Mouse (Mus musculus): ENCODE measurements around the gene Abi3.
"Not testable (repeated sequence)": the region's sequence is repeated elsewhere in the genome, so short reads cannot be mapped to it uniquely, and the experiment has no call there.

The Abi3 gene

DNA sequence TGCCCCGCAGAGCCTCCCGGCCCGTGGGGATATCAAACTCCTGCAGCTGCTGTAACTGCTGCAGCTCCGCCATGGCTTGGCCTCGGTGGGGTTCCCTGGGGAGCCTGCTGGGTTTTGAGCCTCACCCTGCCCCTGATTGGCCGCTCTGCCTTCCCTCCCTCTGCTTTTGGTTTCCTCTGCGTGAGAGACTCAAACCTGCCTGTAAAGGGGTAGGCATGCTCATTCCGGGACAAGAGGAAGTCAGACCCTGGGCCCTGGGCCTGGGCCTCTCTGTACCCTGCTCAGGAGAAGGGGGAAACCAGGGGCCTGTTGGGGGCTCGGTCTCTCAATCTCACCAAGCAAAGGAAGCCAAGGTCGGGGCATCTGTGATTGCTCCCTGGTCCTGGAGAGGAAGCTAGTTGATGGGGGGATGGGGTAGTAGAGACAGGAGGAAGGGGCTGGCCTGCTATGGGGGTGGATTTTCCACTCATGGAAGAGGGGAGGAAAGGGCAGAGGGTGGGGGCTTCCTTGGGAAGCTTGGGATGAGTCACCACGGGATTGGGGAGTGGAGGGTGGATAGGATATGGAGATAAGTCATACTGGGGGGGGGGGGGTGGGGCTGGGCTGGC lies at the start of gene Abi3:
TSS of gene Abi3 (minus strand) at position 403 of the 608 bp plus-strand sequence.
- no peak for DNase-seq (ENCODE audit: low spot score in 2 of 2)

DNA sequence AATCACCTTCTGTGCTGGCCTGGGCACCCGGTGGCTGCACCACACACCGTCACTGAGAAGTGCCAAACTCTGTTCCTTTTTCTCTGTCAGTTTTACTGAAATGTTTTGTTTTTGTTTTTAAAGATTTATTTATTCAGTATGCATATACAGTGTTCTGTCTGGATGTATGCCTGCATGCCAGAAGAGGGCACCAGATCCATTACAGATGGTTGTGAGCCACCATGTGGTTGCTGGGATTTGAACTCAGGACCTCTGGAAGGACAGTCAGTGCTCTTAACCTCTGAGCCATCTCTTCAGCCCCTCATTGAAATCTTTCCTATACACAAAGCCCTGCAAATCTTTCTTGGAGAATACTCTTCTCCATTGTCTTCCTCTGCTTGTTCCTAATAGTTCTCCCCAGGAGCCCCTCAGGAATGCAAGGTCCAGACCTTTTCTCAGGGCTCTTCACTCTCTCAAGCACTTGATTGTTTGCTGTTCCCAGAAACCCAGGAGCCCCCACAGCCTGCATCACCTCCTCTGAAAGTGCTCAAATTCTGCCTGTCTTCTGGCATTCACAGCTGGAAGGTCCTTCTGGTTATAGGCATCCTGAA lies 48.3 kb upstream of the Abi3 start:
- no peak for DNase-seq (ENCODE audit: low spot score in 2 of 2)

DNA sequence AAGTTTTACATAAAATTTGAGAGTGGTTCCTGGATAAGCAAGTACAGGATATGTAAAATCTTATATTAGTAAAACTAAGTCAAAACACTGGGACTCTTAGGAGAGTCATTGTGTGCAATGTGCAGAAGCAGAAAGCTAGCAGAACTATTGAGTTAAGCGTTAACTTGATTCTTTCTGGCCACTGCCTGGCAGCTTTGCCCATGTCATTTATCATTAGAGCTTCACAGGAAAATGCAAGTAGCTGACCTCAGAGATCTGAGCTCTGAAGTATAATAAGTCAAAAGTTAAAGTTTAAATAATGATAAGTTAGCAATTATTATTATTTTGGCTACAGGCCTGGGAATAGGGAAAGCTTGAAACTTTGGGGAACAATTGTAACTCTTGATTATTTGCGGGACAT lies 37.6 kb upstream of the Abi3 start:
- DNase-seq (ENCODE audit: low spot score in 2 of 2), result not testable (repeated sequence)

DNA sequence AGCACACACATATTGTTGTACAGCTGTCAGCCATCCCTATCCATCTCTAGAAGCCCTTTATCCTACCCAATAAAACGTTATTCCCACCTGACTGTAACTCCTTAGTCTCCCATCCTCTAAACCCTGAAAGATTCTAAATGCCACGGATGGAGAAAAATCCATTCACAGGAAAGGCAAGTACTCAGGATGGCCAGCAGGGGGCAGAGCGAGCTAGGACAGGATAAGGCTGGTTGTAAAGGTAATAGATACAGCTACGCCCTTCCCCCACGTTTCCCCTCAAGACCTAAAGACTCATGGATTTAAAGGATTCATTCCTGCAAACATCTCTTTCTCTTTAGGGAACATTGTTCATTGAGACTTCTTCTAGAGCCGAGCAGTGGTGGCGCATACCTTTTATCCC lies 34.0 kb upstream of the Abi3 start:
- DNase-seq (ENCODE audit: low spot score in 2 of 2), result peak; percentile 11 to 45

DNA sequence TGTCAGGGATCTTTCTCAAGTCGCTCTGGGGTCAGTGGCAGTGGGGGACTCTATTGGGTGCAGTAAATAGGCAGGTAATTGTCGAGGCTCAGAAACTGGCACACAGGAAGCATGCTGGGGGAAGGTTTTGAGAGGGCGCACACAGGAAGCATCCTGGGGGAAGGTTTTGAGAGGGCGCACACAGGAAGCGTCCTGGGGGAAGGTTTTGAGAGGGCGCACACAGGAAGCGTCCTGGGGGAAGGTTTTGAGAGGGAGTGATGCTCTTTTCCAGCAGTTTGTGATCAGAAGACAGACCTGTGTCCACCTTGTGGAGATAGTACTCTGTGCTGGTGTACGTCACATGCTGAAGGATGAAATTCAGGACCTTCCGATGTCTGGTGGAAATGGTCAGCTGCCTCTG lies 33.5 kb upstream of the Abi3 start:
- no peak for DNase-seq (ENCODE audit: low spot score in 2 of 2)

DNA sequence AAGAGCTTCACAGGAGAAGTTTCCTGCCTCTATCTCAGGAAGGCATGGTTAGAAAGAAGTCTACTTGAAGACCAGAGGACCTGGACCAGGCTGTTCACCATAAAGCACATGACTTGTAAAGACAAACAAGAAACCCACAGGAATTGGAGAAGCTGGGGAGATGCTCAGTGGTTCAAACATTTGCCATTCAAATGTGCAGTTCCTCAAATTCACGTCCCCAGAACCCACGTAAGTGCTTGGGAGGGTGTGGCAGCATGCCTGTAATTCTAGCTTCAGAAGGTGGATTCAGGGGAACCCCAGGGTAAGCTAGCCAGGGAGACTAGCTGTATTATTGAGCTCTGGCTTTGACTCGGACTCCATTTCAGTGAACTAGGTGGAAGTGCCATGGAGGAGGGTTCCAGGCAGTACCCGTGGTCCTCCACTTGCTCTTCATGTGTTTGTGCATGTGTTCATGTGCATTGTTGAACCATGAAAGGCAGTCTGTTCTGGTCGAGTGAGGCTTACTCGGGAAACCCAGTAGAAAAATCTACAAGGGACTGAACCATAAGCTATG lies 27.7 kb upstream of the Abi3 start:
- no peak for DNase-seq (ENCODE audit: low spot score in 2 of 2)

DNA sequence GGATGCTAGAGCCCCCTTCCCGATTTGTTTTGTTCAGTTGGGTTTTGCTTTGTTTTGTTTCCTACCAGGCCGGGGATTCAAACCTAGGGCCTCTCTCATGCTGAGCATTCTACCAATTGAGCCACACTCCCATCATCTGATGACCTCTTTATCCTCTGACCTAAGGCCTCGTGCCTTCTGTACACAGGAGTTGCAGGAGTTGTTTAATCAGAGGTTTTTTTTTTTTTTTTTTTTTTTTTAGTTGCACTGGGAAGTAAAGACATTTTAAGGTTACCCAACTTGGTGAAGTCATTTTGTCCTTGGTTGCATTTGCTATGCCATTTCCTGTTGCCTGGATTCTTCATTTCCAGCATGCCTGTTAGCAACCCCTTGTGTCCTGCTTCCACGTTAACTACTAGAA lies 27.2 kb upstream of the Abi3 start:
- no peak for DNase-seq (ENCODE audit: low spot score in 2 of 2)

DNA sequence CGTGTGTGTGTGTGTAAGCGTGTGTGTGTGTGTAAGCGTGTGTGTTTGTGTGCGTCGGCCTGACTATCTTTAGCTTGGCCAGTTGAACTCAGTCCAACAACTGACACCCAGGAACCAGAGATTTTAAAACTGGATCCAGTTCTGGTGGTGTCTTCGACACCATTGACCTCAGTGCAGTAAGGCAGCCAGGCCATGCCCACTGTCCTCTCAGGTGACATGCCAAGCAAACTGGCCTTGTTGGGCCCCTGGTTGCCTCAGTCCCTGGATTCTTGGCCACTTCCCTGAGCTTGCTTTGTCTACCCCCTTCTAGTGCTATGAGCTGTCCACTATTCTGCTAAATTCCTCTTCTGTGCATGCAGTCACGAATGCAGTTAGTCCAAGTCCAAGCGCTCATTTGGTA lies 19.1 kb upstream of the Abi3 start:
- DNase-seq (ENCODE audit: low spot score in 2 of 2), result no peak

DNA sequence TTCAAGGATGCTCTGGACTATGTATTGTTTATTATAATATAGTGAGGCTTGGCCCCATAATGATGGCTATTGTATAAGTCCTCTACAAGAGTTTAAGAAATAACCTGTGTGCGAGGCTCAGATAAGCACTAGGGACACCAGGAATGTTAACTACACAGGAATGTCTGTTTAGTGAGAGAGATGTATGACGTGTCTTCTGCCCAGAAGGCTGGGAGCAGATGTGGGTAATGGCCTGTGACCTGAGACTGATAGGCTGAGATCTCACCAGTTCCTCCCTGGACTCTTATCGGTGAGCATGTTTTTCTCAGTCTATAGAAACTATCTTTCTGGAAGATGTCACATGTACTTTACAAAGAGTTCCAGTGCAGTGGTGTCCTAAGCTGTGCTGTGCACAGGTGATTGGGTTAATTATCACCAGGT lies 17.8 kb upstream of the Abi3 start:
- DNase-seq (ENCODE audit: low spot score in 2 of 2), result no peak

DNA sequence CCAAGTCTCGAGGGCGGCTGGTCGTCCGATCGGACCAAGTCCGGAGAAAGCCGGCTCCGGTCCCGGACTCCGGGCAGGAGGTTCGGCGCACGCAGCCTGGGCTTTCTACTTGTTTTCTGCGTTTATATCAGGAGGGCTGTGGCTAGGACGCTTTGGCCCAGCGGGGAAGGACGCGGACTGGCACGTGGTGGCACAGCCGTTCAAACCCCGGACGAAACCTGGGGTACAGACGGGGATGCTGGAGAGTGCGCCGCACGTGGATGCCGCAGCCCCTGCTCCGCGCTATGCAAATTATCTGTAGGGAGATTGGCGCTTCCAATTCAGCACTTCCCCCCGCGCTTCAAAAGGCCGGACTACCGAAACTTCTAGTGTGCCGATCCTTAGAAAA lies 17.2 kb upstream of the Abi3 start:
- no peak for DNase-seq (ENCODE audit: low spot score in 2 of 2)

DNA sequence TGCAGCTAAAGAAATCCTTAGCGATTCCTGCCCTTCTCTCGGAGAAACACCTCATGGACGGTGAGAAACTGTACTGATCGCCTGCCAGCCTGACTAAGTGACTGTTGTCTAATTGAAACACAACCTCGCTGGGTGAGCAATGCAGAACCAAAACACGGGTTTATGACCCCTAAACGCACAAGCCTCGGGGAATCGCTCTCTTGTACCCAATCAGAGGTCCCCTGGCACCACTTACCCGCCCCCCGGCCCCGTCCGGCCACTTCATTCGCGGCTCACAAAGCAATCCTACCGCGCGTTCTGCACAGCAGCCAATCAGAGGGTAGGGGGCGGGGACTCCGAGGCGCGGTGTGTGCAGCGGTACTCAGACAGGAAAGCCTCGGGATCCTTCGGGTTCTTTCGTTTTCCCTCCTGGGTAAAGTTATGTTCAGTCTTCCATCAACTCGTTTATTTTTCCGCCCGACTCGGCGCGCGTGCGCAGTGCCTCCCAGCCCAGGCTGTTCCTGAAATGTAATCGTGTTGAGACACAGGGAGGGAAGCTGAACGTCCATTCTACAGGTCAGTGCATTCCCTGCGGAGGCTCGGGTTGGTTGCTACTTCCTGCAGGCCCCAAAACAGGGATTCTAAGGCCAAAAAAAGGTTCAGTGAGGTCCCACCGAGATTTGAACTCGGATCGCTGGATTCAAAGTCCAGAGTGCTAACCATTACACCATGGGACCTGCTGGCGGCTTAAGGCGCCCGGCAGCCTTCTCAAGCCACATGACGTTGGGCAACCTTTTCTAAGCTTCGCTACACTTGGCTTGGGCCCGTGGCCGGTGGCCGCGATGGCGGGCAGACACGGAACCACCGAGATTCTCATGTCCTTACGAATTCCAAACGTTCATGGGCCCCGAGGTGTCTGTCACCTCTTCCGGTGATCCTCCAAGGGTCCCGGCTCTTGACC lies 16.5 kb upstream of the Abi3 start:
- DNase-seq (ENCODE audit: low spot score in 2 of 2), result peak; percentile 94 to 99

DNA sequence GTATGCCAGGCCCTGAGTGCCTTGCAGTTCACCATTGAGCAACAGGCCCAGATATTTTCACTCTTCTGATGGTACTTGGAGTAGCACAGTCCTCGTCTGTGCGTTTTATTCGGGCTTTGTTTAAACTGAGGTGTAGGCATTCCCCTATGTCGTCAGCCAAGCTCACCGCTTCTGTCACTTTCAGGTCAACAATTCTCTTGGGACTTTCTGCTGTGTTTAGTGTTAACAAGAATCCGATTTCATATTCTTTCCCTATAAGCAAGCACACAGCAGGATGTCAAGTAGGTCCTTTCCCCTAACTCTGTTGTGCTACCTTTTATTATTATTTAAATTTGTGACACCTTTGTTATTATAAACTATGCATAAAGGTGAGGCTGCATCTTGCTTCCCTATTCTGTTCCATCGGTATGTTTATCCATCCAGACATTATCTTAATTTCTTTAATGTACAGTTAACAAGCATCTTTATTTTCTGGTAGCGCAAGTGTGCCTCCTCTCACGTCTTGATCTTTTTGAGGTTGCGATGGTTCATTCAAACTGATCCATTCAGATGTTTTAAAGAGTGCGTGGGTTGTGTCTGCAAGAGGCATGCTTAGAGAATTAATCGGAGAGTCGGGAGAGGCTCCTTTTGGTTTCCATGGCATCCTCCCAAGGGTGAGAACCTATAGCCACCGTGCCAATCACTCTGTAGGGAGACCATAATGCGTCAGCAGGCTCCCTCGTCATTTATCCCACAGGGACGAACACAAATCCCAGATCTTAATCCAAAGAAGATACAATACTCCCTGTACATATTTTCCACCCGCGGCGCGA lies 15.6 kb upstream of the Abi3 start:
- no peak for DNase-seq (ENCODE audit: low spot score in 2 of 2)

DNA sequence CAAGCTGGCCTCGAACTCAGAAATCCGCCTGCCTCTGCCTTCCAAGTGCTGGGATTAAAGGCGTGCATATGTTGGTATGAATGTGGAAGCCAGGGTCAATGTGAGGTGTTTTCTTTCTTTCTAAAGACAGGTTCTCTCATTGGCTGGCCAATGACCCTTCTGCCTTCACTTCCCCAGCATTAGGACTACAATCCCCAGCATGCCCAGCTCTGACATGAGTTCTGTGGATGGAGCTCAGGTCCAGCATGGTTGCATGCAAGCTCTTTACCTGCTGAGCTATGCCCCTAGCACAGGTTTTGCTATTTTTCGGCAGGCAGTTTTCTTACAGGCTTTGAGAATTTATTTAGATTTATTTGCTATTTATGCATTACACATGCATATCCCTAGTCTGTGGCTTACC lies 15.0 kb upstream of the Abi3 start:
- no peak for DNase-seq (ENCODE audit: low spot score in 2 of 2)

DNA sequence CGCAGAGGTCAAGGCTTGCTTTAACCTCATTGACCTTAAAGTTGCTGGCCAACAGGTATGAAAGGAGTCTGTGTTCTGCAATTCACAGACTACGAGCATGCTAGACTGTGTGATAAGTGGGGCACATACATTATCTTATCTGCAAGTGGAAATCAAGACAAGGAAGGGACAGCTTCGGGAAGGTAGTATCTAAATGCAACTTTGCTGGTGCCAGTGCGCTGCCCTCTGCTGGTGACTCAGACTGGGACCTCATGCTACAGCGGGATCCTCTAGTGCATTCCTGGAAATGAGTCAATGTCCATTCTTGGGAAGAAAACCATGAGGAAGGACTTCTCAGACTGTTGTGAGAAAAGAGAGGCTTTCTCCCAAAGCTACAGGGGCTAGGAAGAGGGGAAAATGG lies 11.4 kb upstream of the Abi3 start:
- peak in 1 of 2 experiments; percentile 49 for DNase-seq (ENCODE audit: low spot score in 2 of 2)

DNA sequence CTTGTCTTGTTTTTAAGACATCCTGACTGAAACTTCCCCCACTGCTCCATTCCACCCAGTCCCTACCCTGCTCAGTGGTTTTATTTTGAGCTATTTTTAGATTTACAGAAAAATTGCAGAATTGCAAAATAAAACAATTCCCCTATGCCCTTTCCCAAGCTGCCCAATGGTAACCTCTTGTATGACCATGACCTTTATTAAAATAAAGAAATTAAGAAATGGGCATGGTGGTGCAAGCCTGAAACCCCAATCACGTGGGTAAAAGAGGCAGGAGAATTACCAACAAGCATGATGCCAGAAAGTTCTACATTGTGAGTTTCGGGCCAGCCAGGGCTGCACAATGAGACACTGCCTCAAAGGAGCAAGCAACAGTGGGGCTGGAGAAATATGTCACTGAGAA lies 8.6 kb upstream of the Abi3 start:
- no peak for DNase-seq (ENCODE audit: low spot score in 2 of 2)

DNA sequence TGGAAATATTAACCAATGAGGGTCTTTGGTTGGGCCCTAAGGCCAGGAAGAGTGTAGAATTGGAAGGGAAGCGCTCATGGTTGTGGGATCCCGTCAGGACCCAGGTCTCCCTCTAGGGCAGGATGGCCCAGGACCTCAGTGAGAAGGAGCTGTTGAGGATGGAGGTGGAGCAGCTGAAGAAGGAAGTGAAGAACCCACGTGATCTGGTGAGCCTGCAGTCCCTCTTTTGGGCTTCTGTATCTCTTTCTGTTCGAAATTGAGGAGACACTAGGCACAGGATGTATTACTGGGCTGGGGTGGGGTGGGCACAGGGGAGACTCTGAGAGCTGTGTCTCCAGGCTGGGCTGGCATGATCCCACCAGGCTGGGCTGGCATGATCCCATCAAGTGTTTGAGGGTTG lies 2.7 kb upstream of the Abi3 start:
- no peak for DNase-seq (ENCODE audit: low spot score in 2 of 2)

DNA sequence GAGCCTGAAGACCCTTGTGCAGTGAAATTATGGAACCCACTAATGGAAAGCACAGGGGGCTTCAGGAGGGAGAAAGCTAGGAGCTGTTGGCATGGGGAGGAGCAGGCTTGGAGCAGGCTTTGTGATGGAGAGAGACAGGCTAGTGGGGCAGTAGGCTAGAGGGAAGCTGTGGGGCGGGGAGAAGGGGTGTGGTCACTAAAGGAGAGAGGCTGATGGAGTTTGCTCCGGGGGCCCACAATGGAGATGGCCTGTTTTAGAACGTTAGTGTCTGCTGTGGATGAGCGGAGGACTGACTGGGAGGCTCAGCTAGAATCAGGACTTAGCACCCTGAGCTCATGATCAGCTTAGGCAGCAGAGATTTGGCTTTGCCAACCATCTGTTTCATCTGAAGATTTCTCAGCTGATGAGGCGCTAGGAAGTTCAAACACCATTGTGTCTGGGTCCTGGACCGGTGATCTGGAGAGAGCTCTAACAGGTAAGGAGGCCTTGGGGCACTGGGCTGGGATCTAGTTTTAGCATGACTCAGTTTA lies 1.2 kb upstream of the Abi3 start:
- no peak for DNase-seq (ENCODE audit: low spot score in 2 of 2)

DNA sequence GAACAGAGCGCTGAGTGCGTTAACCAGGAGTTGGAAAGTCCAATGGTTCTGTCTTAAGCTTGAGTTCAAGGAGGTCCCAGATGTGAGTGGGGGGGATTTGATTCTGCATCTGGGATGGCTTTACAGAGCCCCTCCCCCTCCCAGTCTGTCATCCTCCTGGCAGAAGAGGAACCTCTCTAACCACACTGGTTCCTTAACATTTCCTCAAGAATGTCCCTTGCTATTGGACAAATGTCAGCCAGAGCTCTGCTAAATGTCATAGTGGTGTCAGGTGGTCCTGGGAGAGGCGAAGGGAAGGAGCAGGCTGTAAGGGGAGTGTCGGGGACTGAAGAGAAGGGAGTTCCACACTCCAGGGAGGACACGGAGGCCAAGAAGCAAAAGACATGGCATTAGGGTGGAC lies 677 bp upstream of the Abi3 start:
- DNase-seq (ENCODE audit: low spot score in 2 of 2), result no peak

DNA sequence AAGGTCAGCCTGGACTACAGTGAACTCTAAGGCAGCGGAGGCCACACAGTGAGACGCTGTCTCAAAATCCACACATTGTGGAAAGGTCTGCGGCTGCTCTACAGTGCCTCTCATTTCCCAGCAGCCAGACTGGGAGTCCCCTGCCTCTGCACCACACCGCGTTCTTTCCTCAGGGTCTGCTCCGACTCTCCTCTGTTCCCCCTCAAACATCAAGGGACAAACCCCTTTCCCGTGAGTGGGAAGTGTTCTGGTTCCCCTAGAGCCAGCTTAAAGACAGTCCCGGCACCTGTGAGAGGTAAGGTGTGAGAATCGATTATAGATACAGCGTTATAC lies 812 bp downstream of the Abi3 start:
- no peak for DNase-seq (ENCODE audit: low spot score in 2 of 2)

DNA sequence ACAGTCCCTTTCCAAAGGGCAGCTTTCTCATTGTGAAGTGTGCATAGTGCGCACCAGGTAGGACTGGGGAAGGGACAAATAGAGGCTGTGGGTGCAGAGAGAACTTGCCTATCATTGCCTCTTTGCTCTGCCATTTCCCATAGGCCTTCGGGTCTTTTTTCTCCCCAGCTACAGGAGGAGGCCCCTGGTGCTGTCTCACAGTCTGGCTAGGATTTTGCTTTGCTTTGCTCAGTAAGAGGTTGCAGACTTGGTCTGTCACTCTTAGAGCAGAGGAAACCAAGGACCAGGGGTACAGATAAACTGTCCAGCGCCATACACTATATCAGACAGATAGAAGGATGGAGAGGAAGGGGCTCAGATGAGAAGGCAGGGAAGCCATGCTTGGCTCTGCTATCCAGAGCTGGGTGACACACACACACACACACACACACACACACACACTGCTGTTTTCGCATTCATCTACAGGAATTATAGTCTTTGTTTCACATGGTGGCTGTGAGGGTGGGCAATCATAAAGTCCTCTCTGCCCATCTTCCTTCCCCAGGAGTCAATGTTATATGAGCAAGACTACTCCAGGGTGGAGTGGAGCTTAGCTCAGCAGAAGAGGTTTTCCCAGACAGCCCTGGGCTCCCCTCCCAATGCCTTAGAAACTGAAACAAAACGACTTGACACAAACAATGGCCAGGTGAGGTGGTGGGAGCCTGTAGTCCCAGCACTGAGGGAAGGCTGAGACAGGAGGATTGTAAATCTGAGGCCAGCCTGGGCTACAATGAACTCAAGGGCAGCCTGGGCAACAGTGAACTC lies 1.4 kb downstream of the Abi3 start:
- no peak for DNase-seq (ENCODE audit: low spot score in 2 of 2)

All from urinary bladder, adult 18-20 months (tissue).